Mouse (Mus musculus): ENCODE results near the gene Gpr88. TPM values are rescaled to one million over a fixed set of nuclear protein-coding genes. Genes with fewer than 3 reads are reported as not detected.

Gene Gpr88
- polyA plus RNA-seq, 1 experiment = 0.20 TPM

- Histone ChIP-seq H3K36me3 (ENCODE audit: control insufficient read depth, insufficient read depth, low read length) (no peaks in the 10 kb centered on the region), H3K4me3 (ENCODE audit: control insufficient read depth, low read depth, low read length) (no peak overlapping the region), H3K27ac (ENCODE audit: control insufficient read depth, insufficient read depth, low read depth, low read length) (no peak overlapping the region), H3K4me1 (ENCODE audit: control insufficient read depth, insufficient read depth, low read length) (no peaks in the 10 kb centered on the region), H3K27me3 (ENCODE audit: control insufficient read depth, insufficient read depth, low read length) (no peaks in the 10 kb centered on the region)
- TF ChIP-seq CTCF (IDR thresholded peaks at IDR 0.05; ENCODE audit: control insufficient read depth, insufficient read depth, insufficient replicate concordance, low read depth, low read length) = no peak
- TF ChIP-seq POLR2A (IDR thresholded peaks at IDR 0.05; ENCODE audit: control insufficient read depth, low read depth, low read length) = no peak
Observed at GRCm38 (mm10) chr3:116263977-116264376, 10.7 kb upstream of the Gpr88 start.

- no peak overlapping the region for H3K4me3 ChIP-seq (ENCODE audit: control insufficient read depth, low read depth, low read length)
- TF ChIP-seq POLR2A (IDR thresholded peaks at IDR 0.05; ENCODE audit: control insufficient read depth, low read depth, low read length) = no peak
- TF ChIP-seq CTCF (IDR thresholded peaks at IDR 0.05; ENCODE audit: control insufficient read depth, insufficient read depth, insufficient replicate concordance, low read depth, low read length) = no peak
- H3K36me3 ChIP-seq (ENCODE audit: control insufficient read depth, insufficient read depth, low read length) = no peaks in the 10 kb centered on the region
- H3K27ac ChIP-seq (ENCODE audit: control insufficient read depth, insufficient read depth, low read depth, low read length) = no peak overlapping the region
- H3K4me1 ChIP-seq (ENCODE audit: control insufficient read depth, insufficient read depth, low read length) = no peaks in the 10 kb centered on the region
- H3K27me3 ChIP-seq (ENCODE audit: control insufficient read depth, insufficient read depth, low read length) = no peaks in the 10 kb centered on the region
Observed at GRCm38 (mm10) chr3:116263061-116263460, 9.8 kb upstream of the Gpr88 start.

- Histone ChIP-seq H3K4me3 (ENCODE audit: control insufficient read depth, low read depth, low read length) (no peak overlapping the region), H3K27me3 (ENCODE audit: control insufficient read depth, insufficient read depth, low read length) (no peaks in the 10 kb centered on the region), H3K36me3 (ENCODE audit: control insufficient read depth, insufficient read depth, low read length) (no peaks in the 10 kb centered on the region), H3K27ac (ENCODE audit: control insufficient read depth, insufficient read depth, low read depth, low read length) (no peak overlapping the region), H3K4me1 (ENCODE audit: control insufficient read depth, insufficient read depth, low read length) (no peaks in the 10 kb centered on the region; the same call in none of the 2 replicates)
- no peak for TF ChIP-seq CTCF (IDR thresholded peaks at IDR 0.05; ENCODE audit: control insufficient read depth, insufficient read depth, insufficient replicate concordance, low read depth, low read length)
- TF ChIP-seq POLR2A (IDR thresholded peaks at IDR 0.05; ENCODE audit: control insufficient read depth, low read depth, low read length) = no peak
Observed at GRCm38 (mm10) chr3:116256104-116256503, 2.8 kb upstream of the Gpr88 start.

GRCm38 (mm10) chr3:116252255-116253040 is 855 bp downstream of the Gpr88 start:
- TF ChIP-seq POLR2A (IDR thresholded peaks at IDR 0.05; ENCODE audit: control insufficient read depth, low read depth, low read length) = no peak
- no peak for TF ChIP-seq CTCF (IDR thresholded peaks at IDR 0.05; ENCODE audit: control insufficient read depth, insufficient read depth, insufficient replicate concordance, low read depth, low read length)
- H3K36me3 ChIP-seq (ENCODE audit: control insufficient read depth, insufficient read depth, low read length) = no peaks in the 10 kb centered on the region
- no peaks in the 10 kb centered on the region; the same call in none of the 2 replicates for H3K4me1 ChIP-seq (ENCODE audit: control insufficient read depth, insufficient read depth, low read length)
- H3K27ac ChIP-seq (ENCODE audit: control insufficient read depth, insufficient read depth, low read depth, low read length) = no peak overlapping the region
- peak overlapping the region; percentile 56 for H3K4me3 ChIP-seq (ENCODE audit: control insufficient read depth, low read depth, low read length)
- no peaks in the 10 kb centered on the region for H3K27me3 ChIP-seq (ENCODE audit: control insufficient read depth, insufficient read depth, low read length)

- H3K4me3 ChIP-seq (ENCODE audit: control insufficient read depth, low read depth, low read length) = peak overlapping the region; percentile 56
- no peaks in the 10 kb centered on the region for H3K36me3 ChIP-seq (ENCODE audit: control insufficient read depth, insufficient read depth, low read length)
- TF ChIP-seq POLR2A (IDR thresholded peaks at IDR 0.05; ENCODE audit: control insufficient read depth, low read depth, low read length) = no peak
- no peak for TF ChIP-seq CTCF (IDR thresholded peaks at IDR 0.05; ENCODE audit: control insufficient read depth, insufficient read depth, insufficient replicate concordance, low read depth, low read length)
- H3K27me3 ChIP-seq (ENCODE audit: control insufficient read depth, insufficient read depth, low read length) = no peaks in the 10 kb centered on the region
- no peak overlapping the region for H3K27ac ChIP-seq (ENCODE audit: control insufficient read depth, insufficient read depth, low read depth, low read length)
- no peaks in the 10 kb centered on the region; the same call in none of the 2 replicates for H3K4me1 ChIP-seq (ENCODE audit: control insufficient read depth, insufficient read depth, low read length)
Observed at GRCm38 (mm10) chr3:116251481-116252254, 1.6 kb downstream of the Gpr88 start.

- H3K27ac ChIP-seq (ENCODE audit: control insufficient read depth, insufficient read depth, low read depth, low read length) = no peak overlapping the region
- H3K4me3 ChIP-seq (ENCODE audit: control insufficient read depth, low read depth, low read length) = no peak overlapping the region
- no peaks in the 10 kb centered on the region for H3K36me3 ChIP-seq (ENCODE audit: control insufficient read depth, insufficient read depth, low read length)
- no peaks in the 10 kb centered on the region; the same call in none of the 2 replicates for H3K4me1 ChIP-seq (ENCODE audit: control insufficient read depth, insufficient read depth, low read length)
- H3K27me3 ChIP-seq (ENCODE audit: control insufficient read depth, insufficient read depth, low read length) = no peaks in the 10 kb centered on the region
- no peak for TF ChIP-seq CTCF (IDR thresholded peaks at IDR 0.05; ENCODE audit: control insufficient read depth, insufficient read depth, insufficient replicate concordance, low read depth, low read length)
- TF ChIP-seq POLR2A (IDR thresholded peaks at IDR 0.05; ENCODE audit: control insufficient read depth, low read depth, low read length) = no peak
Observed at GRCm38 (mm10) chr3:116249026-116249425, 4.3 kb downstream of the Gpr88 start.

- Histone ChIP-seq H3K36me3 (ENCODE audit: control insufficient read depth, insufficient read depth, low read length) (no peaks in the 10 kb centered on the region), H3K27ac (ENCODE audit: control insufficient read depth, insufficient read depth, low read depth, low read length) (no peak overlapping the region), H3K4me1 (ENCODE audit: control insufficient read depth, insufficient read depth, low read length) (no peaks in the 10 kb centered on the region), H3K27me3 (ENCODE audit: control insufficient read depth, insufficient read depth, low read length) (no peaks in the 10 kb centered on the region), H3K4me3 (ENCODE audit: control insufficient read depth, low read depth, low read length) (no peak overlapping the region)
- no peak for TF ChIP-seq POLR2A (IDR thresholded peaks at IDR 0.05; ENCODE audit: control insufficient read depth, low read depth, low read length)
- no peak for TF ChIP-seq CTCF (IDR thresholded peaks at IDR 0.05; ENCODE audit: control insufficient read depth, insufficient read depth, insufficient replicate concordance, low read depth, low read length)
Observed at GRCm38 (mm10) chr3:116244476-116244875, 8.8 kb downstream of the Gpr88 start.

Data from testis, adult 2 months (tissue).